Mouse (Mus musculus) ovary, postnatal 10 days (tissue): ENCODE data around the gene Gnl3l.

Experiments
- DNase-seq: peaks from one replicate; pipeline ENCODE4 v3.0.0; 2022; ENCODE audit warnings: low spot score

The Gnl3l gene

GRCm38 (mm10) chrX:150956522-150957300, 60.4 kb downstream of the Gnl3l start:
- DNase-seq: peak; percentile 33

DNA sequence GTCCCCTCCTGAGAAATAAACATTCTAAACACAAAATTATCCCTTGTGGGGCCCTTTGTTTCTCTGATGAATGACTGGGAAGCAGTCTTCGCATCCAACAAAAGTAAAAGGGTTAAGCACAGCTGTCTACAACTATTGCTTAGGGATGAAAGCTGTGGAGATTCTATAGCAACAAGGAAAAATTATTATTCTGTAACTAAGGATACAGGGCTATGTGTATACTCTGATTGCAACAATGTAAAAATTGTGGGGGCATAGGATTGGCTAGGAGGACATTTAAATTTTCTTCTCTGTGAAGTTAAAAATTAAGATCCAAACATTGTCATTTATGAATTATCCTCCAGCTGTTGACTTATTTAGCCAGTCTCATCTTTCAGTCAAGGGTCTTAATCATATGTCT, 61.1 kb downstream of the Gnl3l start:
- no peak for DNase-seq

DNA sequence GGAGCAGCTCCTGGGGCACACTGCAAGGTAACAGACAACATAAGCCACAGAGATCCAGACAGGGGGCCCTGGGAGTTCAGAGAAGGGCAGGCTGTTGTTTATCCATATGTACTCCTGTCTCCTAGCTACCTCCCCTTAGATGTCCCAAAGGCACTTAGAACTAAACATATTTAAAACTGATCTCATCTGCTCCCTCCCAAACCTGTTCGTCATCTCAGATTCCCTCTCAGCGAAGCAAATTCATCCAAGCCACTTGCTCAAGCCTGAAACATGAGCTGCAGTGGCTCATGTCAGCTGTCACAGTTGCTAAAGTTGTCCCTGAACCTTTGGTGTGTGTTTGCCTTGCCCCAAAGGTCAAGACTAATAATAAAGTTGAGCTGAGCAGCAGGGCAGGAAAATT, 61.7 kb downstream of the Gnl3l start:
- no peak for DNase-seq

DNA sequence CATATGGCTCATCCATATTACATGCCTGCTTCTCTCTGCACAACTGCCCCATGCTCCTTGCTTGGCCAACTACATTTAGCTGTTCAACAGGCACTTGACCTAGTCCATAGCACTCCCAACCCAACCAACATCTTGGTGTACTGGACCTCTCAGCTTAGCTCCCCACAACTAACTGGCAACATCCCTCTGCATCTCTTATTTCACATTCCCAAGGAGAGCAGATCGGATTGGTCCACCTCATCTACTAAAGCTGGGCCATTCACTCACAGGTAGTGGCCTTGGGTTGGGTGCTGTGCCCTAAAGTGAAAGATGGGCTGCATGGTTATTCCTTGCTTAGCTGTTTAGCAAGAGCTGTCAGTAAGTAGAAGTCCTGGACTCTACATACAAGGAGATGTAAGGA, 62.4 kb downstream of the Gnl3l start:
- no peak for DNase-seq
